Mouse (Mus musculus): Measurements from ENCODE around the gene Vamp4. TPM values are rescaled to one million over a fixed set of nuclear protein-coding genes. Genes with fewer than 3 reads are reported as not detected.

The Vamp4 gene
- 13.5 and 20.4 TPM in 2 replicates for polyA plus RNA-seq (2012)

DNA sequence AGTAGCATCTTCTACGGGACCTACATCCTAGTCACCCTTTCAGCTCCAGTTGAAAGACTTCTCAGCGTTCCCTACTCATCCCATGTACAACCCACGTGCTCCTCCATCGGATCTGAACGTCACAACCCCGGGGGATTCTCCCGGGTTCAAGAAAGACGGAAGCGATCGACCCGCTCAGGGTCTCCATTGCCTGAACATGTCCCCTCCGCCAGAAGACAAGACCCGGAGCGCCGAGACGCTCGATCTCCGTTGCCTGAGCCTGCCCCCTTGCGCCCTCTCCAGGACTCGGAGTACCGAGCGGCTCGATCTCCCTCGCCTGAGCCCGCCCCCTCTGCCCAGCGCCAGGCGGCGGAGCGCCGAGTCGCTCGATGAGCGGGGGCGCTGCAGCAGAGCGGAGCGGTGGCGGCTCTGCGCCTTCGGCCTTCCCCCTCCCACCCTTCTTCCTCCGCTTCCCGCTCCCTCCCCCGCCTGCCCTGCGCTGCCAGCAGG lies at the start of gene Vamp4:
Gene Vamp4, plus strand, starts transcription at position 256 of the 489 bp plus-strand sequence.
- TF ChIP-seq GATA1 (IDR thresholded peaks at IDR 0.05; ENCODE audit: low read length), result no peak

DNA sequence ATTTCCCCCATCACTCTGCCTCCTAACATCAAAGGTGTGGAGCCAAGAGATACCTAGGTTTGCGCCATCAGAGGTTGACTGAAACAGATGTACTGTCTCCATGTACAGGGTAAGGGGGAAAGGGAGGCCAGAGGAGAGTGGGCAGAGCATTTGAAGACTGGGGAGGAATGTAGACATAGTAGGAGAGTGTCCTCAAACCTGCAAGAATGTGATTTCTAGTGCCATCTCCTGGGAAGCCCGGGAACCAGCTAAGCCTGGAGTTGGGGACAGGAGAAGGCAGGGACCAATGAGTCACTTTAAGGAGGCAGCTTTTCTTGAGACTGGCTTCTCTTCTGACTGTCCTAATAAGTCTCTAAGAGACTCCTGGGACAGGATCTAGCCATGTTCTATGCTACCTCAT lies 40.7 kb upstream of the Vamp4 start:
- TF ChIP-seq GATA1 (IDR thresholded peaks at IDR 0.05; ENCODE audit: low read length), result no peak

DNA sequence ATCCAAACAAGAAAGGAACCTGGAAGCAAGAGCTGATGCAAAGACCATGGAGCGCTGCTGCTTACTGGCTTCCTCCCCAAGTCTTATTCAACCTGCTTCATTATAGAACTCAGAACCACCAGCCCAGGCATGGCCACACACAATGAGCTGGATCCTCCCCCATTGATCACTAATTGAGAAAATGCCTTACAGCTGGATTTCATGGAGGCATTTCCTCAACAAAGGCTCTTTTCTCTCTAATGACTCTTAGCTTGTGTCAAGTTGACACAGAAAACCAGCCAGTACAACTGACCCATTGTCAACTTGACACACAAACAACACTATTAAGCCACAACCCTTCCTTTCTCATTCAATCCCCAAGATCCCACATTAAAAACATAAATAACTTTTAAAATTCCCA lies 39.6 kb upstream of the Vamp4 start:
- TF ChIP-seq GATA1 (IDR thresholded peaks at IDR 0.05; ENCODE audit: low read length), result no peak

DNA sequence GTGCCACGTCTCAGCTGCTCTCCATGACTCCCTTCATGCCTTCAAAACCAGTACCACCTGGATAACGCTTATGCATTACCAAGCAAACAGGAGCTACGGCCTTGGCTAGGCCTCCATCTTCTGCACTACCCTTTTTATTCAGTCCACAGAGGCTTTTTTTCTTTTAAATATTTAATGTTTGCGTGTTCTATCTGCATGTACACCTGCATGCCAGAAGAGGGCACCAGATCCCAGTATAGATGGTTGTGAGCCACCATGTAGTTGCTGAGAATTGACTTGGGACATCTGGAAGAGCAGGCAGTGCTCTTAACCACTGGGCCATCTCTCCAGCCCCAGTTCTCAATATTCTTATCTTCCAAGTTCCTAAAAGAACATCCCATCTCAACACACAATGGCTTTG lies 38.7 kb upstream of the Vamp4 start:
- no peak for TF ChIP-seq GATA1 (IDR thresholded peaks at IDR 0.05; ENCODE audit: low read length)

- TF ChIP-seq GATA1 (IDR thresholded peaks at IDR 0.05; ENCODE audit: low read length), result no peak
Observed at GRCm38 (mm10) chr1:162532330-162532729, 38.0 kb upstream of the Vamp4 start.

DNA sequence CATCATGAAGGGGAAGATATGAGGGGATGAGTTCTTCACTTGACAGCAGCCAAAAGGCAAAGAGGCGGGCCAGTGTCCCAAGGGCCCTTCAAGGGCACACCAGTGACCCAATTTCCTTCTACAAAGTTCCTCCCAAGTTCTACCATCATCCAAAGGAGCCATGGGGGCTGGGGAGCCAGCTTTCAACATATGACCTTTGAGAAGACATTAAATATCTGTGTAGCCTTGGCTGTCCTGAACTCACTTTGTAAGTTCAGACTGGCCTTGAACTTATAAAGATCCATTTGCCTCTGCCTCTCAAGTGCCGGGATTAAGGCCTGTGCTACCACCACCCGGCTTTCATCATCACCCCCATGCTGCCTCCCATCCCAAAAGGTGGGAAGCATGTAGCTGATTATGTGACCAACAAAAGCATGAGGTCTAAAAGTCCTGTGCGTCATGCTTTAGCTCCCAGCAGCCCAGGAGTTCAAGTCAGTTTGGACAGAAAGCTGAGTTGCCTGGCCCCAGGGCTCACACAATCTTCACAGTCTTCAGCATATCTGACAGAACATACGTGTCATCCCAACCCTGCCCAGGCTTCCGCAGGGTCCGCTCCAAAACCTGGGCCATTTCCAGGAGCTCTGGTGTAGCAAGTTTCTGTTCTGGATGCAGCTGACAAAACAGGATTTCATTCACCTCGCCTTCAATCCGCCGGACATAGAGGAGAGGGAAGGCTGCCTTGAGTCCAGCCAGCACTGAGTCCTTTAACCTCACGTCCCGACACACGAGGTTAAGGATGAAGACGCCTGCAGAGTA lies 36.4 kb upstream of the Vamp4 start:
- no peak for TF ChIP-seq GATA1 (IDR thresholded peaks at IDR 0.05; ENCODE audit: low read length)

- no peak for TF ChIP-seq GATA1 (IDR thresholded peaks at IDR 0.05; ENCODE audit: low read length)
Observed at GRCm38 (mm10) chr1:162543231-162543630, 27.1 kb upstream of the Vamp4 start.

DNA sequence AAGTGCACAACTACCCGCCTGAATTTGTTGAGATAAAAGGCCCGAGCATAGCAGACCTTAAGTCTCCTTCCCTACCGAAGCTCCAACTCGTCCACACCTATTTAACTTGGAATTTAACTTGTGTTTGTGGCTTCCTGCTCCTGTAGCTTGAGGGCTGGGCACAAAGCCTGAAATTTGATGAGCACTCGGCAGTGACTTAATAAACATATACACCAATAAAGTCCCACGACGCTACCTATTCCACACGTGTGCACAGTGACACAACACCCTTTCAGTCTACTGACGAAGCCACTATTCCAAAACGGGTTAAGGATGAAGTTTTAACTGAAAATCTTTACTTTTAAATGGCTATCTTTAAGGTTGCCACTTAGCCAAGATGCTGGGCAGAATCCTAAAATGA lies 22.7 kb upstream of the Vamp4 start:
- TF ChIP-seq GATA1 (IDR thresholded peaks at IDR 0.05; ENCODE audit: low read length), result no peak

- TF ChIP-seq GATA1 (IDR thresholded peaks at IDR 0.05; ENCODE audit: low read length), result no peak
Observed at GRCm38 (mm10) chr1:162548016-162548916, 22.0 kb upstream of the Vamp4 start, which contains the start of gene Mettl13. TSS of gene Mettl13 (minus strand) at chr1:162548551.

GRCm38 (mm10) chr1:162548917-162549613 lies 21.2 kb upstream of the Vamp4 start:
- no peak for TF ChIP-seq GATA1 (IDR thresholded peaks at IDR 0.05; ENCODE audit: low read length)

DNA sequence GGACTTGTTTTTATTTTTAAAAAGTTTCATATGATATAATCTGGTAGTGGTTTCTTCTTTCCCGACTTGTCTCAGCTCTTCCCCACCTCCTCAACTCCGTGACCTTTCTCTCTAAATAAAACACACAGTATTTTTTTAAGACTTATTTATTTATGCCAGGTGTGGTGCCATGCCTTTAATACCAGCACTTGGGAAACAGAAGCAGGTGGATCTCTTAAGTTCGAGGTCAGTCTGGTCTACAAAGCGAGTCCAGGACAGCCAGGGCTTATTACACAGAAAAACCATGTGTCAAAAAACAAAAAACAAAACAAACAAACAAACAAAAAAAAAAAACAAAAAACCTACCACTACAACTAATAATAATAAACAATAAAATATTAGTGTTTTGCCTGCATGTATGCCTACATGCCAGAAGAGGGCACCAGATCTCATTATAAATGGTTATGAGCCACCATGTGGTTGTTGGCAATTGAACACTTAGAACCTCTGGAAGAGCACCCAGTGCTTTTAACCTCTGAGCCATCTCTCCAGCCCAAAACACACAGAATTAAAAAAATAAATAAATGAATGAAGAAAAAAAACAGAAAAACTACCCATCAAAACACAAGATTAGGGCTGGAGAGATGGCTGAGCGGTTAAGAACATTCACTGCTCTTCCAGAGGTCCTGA lies 20.6 kb upstream of the Vamp4 start:
- TF ChIP-seq GATA1 (IDR thresholded peaks at IDR 0.05; ENCODE audit: low read length), result no peak

DNA sequence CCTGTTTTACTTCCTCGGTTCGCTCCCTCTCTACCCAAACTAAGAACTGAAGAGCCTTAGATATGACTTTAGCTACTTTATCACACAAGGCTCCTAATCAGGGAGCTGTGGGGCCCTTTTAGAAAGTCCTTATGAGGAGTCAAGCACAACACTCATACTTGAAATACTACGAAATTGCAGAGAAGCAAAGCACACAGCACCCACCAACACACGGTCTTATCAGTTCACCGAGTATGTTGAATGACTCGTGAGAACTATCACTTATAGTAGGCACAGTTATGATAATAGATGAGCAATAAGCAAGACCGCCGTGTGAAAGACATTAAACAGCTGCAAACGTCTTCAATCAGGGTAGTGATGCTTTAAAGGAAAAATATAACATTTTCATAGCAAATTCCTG lies 17.4 kb upstream of the Vamp4 start:
- TF ChIP-seq GATA1 (IDR thresholded peaks at IDR 0.05; ENCODE audit: low read length), result no peak

DNA sequence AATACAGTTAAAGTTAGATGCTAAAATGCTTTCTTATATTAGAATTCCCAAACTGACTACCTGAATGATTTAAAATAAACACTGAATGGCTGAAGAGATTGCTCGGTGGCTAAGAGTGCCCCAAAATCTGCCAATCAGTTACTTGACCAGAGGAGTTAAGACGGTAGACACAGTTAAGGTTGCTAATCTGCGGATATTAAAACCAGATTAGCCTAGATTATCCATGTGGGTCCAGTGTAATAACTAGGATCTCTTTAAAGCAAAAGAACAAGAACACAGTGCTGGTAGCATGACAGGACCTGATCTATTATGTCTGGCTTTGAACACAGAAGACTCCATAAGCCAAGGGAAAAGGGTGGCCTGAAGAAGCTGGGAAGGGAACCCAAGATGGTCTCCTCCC lies 16.1 kb upstream of the Vamp4 start:
- TF ChIP-seq GATA1 (IDR thresholded peaks at IDR 0.05; ENCODE audit: low read length), result no peak

DNA sequence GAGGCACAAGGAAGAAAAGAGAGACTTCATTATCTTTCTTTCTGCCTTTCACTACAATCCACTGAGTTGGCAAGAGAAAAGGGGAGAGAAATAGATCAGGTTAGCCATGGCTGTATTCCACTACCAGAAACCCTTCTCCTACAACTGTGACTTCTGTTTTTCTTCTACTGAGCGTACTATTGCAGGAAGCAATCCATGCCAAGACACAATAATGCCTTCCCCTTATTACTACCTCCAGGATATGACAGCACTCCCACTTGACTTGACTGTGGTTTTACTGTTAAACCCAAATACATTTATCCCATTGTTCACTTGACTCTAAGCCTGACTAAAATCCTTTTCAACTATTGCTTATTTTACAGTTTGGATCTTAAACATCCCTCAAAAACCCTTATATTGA lies 7.1 kb upstream of the Vamp4 start:
- no peak for TF ChIP-seq GATA1 (IDR thresholded peaks at IDR 0.05; ENCODE audit: low read length)

- TF ChIP-seq GATA1 (IDR thresholded peaks at IDR 0.05; ENCODE audit: low read length), result no peak
Observed at GRCm38 (mm10) chr1:162564992-162565391, 5.3 kb upstream of the Vamp4 start.

Measured in G1E-ER4 (cell line).